In genomic region chr9:48821916-48822585, GRCm38 (mm10) we compare ENCODE assay signal across 25 mouse cellular contexts. TPM values are rescaled to one million over a fixed set of nuclear protein-coding genes. Genes with fewer than 3 reads are reported as not detected.
DNase-seq lines count a peak whose midpoint lies in the region; ATAC-seq and TF ChIP-seq lines count a peak whose summit lies in the region.
"Had no signal": no experiment of that assay in that cellular context is flagged by ENCODE, and none has a peak within 500 bp of the region (broad histone marks: within the 10 kb centered on the region; RNA-seq: fewer than 3 reads in every experiment).

No protein-coding gene starts in this region.

- no peak for TF ChIP-seq RAD21 in MEL (IDR thresholded peaks at IDR 0.05; ENCODE audit: low read depth, low read length)

- TF ChIP-seq POLR2A in liver, adult 2 months (IDR thresholded peaks at IDR 0.05; ENCODE audit: extremely low read depth, insufficient read depth, low read length) = no peak
- TF ChIP-seq POLR2A in MEL (IDR thresholded peaks at IDR 0.05; ENCODE audit: control insufficient read depth in 1 of 2, insufficient read depth in 1 of 2, low read depth in 1 of 2, low read length in 2 of 2, poor library complexity in 1 of 2) = no peak
- TF ChIP-seq POLR2A in thymus, adult 2 months (IDR thresholded peaks at IDR 0.05; ENCODE audit: control insufficient read depth, extremely low read depth, insufficient read depth, low read length, poor library complexity) = no peak

- H3K79me2 ChIP-seq in liver, adult 2 months (ENCODE audit: control insufficient read depth, insufficient read depth, low read length) = peaks cover 31% of the 10 kb centered on the region; the same call in 1 of the 2 replicates
- H3K79me2 ChIP-seq in MEL (ENCODE audit: control insufficient read depth, insufficient read depth, low read length, poor library complexity) = no peaks in the 10 kb centered on the region

- no peak overlapping the region for H3K9ac ChIP-seq in liver, adult 2 months (ENCODE audit: low read depth, low read length)
- H3K9ac ChIP-seq in liver, embryonic 11.5 days (ENCODE audit: low read depth, low read length) = no peak overlapping the region
- H3K9ac ChIP-seq in MEL (ENCODE audit: control insufficient read depth, low read depth, low read length, poor library complexity, severe bottlenecking) = no peak overlapping the region
- H3K9ac ChIP-seq: heart, embryonic 15.5 days; limb, embryonic 15.5 days; lung, embryonic 14.5 days; midbrain, embryonic 13.5 days; neural tube, embryonic 15.5 days; stomach, embryonic 15.5 days had no signal

- 43% methylated on average over 15 of the region's 15 CpGs for WGBS in liver, adult 2 months
- WGBS in liver, embryonic 11.5 days = 68% methylated on average over 15 of the region's 15 CpGs
- 34% methylated on average over 15 of the region's 15 CpGs for WGBS in limb, embryonic 10.5 days
- 80% methylated on average over 15 of the region's 15 CpGs for whole genome bisulfite sequencing in thymus, adult 2 months

- no peak for ATAC-seq in liver, embryonic 11.5 days (replicated peaks; ENCODE audit: low FRiP score)
- ATAC-seq: CD4-positive, CD25-positive, alpha-beta regulatory T cell, adult 4 months; inflammation-experienced regulatory T-cells, adult 6 months had no signal

- TF ChIP-seq EP300 in MEL (IDR thresholded peaks at IDR 0.05; ENCODE audit: low read depth in 1 of 2, low read length in 2 of 2) = no peak

- no peaks in the 10 kb centered on the region for H3K9me3 ChIP-seq in liver, embryonic 11.5 days (ENCODE audit: control insufficient read depth, low read length)
- H3K9me3 ChIP-seq in MEL (replicated peaks; ENCODE audit: insufficient read depth, low read length) = no peaks in the 10 kb centered on the region
- no peaks in the 10 kb centered on the region for H3K9me3 ChIP-seq in limb, embryonic 10.5 days (replicated peaks)
- H3K9me3 ChIP-seq: heart, embryonic 15.5 days; limb, embryonic 15.5 days; midbrain, embryonic 13.5 days; neural tube, embryonic 15.5 days; stomach, embryonic 15.5 days had no signal

- H3K36me3 ChIP-seq in liver, adult 2 months (ENCODE audit: control insufficient read depth, insufficient read depth, low read length) = 0 out of 2 replicates have a peak, but pooled peaks cover 2% of the 10 kb centered on the region
- no peaks in the 10 kb centered on the region for H3K36me3 ChIP-seq in liver, embryonic 11.5 days (ENCODE audit: control insufficient read depth, insufficient read depth, low read length)
- H3K36me3 ChIP-seq in MEL (ENCODE audit: control insufficient read depth in 1 of 2, insufficient read depth in 2 of 2, low read length in 2 of 2) = peaks cover 0 to 21% of the 10 kb centered on the region in 2 experiments; a peak in 2 of 4 replicates
- peaks cover 7% of the 10 kb centered on the region for H3K36me3 ChIP-seq in limb, embryonic 10.5 days
- H3K36me3 ChIP-seq in thymus, adult 2 months (ENCODE audit: control insufficient read depth, insufficient read depth, low read length) = no peaks in the 10 kb centered on the region
- H3K36me3 ChIP-seq: heart, embryonic 15.5 days; limb, embryonic 15.5 days; midbrain, embryonic 13.5 days; neural tube, embryonic 15.5 days; stomach, embryonic 15.5 days had no signal

- no peak for TF ChIP-seq CTCF in gastrocnemius, adult 2 months (IDR thresholded peaks at IDR 0.05)
- TF ChIP-seq CTCF in liver, adult 2 months (IDR thresholded peaks at IDR 0.05; ENCODE audit: low read depth, low read length) = no peak
- no peak for TF ChIP-seq CTCF in MEL (IDR thresholded peaks at IDR 0.05 in 2 of 3, conservative IDR thresholded peaks at IDR 0.05 in 1 of 3; ENCODE audit: control insufficient read depth in 1 of 3, insufficient read depth in 1 of 3, low read depth in 2 of 3, low read length in 3 of 3, poor library complexity in 1 of 3, severe bottlenecking in 1 of 3)
- no peak for TF ChIP-seq CTCF in thymus, adult 2 months (IDR thresholded peaks at IDR 0.05; ENCODE audit: borderline replicate concordance, control insufficient read depth, extremely low read depth, insufficient read depth, low read length, poor library complexity)

- no peaks in the 10 kb centered on the region for H3K27me3 ChIP-seq in liver, adult 2 months (ENCODE audit: control insufficient read depth, insufficient read depth, low read length)
- peaks cover 36% of the 10 kb centered on the region for H3K27me3 ChIP-seq in liver, embryonic 11.5 days (replicated peaks; ENCODE audit: control insufficient read depth, insufficient read depth, low read length)
- no peaks in the 10 kb centered on the region for H3K27me3 ChIP-seq in MEL (ENCODE audit: control insufficient read depth in 1 of 2, insufficient read depth in 2 of 2, low read length in 2 of 2)
- peaks cover 27% of the 10 kb centered on the region for H3K27me3 ChIP-seq in limb, embryonic 10.5 days (ENCODE audit: low read depth, poor library complexity, severe bottlenecking)
- no peaks in the 10 kb centered on the region for H3K27me3 ChIP-seq in thymus, adult 2 months (ENCODE audit: control insufficient read depth, insufficient read depth, low read length)
- H3K27me3 ChIP-seq: neural tube, embryonic 15.5 days; stomach, embryonic 15.5 days had no signal

- intact Hi-C loops in gastrocnemius, adult 2 months (cut with DNase I) = no loop called here

- H3K4me2 ChIP-seq in liver, embryonic 11.5 days = no peak overlapping the region
- H3K4me2 ChIP-seq: heart, embryonic 15.5 days; lung, embryonic 14.5 days; neural tube, embryonic 15.5 days; stomach, embryonic 15.5 days had no signal

- peak; percentile 56 for DNase-seq in gastrocnemius, adult 2 months
- DNase-seq in gastrocnemius, postnatal 4 days (ENCODE audit: low spot score in 2 of 2) = no peak
- peak; percentile 84 for DNase-seq in liver, adult 2 months (ENCODE audit: extremely low read depth, low read depth, low spot score)
- no peak for DNase-seq in liver, embryonic 11.5 days (ENCODE audit: low spot score)
- no peak for DNase-seq in MEL (ENCODE audit: low read depth, low spot score)
- no peak for DNase-seq in limb, embryonic 10.5 days (ENCODE audit: low spot score)
- no peak for DNase-seq in right cerebral cortex, postnatal 36 days (ENCODE audit: low spot score in 2 of 2)
- no peak for DNase-seq in thymus, adult 2 months
- DNase-seq: adrenal gland, adult 2 months; cerebellum, adult 9-11 months; heart, adult 18-20 months; kidney, adult 8-10 months; kidney, postnatal 25 days; layer of hippocampus, adult 9-11 months; lung, embryonic 14.5 days; lung, postnatal 36 days; right cerebral cortex, postnatal 14 days had no signal

- peaks cover 56% of the 10 kb centered on the region for H3K4me1 ChIP-seq in liver, adult 2 months (ENCODE audit: control insufficient read depth, insufficient read depth, low read length)
- peaks cover 45% of the 10 kb centered on the region for H3K4me1 ChIP-seq in liver, embryonic 11.5 days (replicated peaks; ENCODE audit: control insufficient read depth, insufficient read depth, low read length)
- H3K4me1 ChIP-seq in MEL (ENCODE audit: control insufficient read depth in 1 of 2, insufficient read depth in 2 of 2, low read length in 2 of 2) = peaks cover 14 to 48% of the 10 kb centered on the region in 2 experiments
- H3K4me1 ChIP-seq in limb, embryonic 10.5 days = peaks cover 91% of the 10 kb centered on the region
- H3K4me1 ChIP-seq in thymus, adult 2 months (replicated peaks; ENCODE audit: control insufficient read depth, insufficient read depth, low read length) = peaks cover 9% of the 10 kb centered on the region

- peak overlapping the region; percentile 96 for H3K27ac ChIP-seq in gastrocnemius, adult 2 months
- H3K27ac ChIP-seq in liver, adult 2 months (replicated peaks; ENCODE audit: insufficient read depth, low read depth, low read length) = no peak overlapping the region
- H3K27ac ChIP-seq in liver, embryonic 11.5 days (ENCODE audit: low read depth, low read length) = no peak overlapping the region
- H3K27ac ChIP-seq in MEL (ENCODE audit: control insufficient read depth, low read depth, low read length) = no peak overlapping the region
- peak overlapping the region; percentile 84 for H3K27ac ChIP-seq in limb, embryonic 10.5 days
- no peak overlapping the region for H3K27ac ChIP-seq in thymus, adult 2 months (ENCODE audit: control insufficient read depth, insufficient read depth, low read length)
- H3K27ac ChIP-seq: heart, embryonic 15.5 days; limb, embryonic 15.5 days; midbrain, embryonic 13.5 days; neural tube, embryonic 15.5 days; stomach, embryonic 15.5 days had no signal

- H3K4me3 ChIP-seq in gastrocnemius, adult 2 months = peak overlapping the region; percentile 69
- no peak overlapping the region for H3K4me3 ChIP-seq in liver, adult 2 months (ENCODE audit: insufficient read depth, low read depth, low read length)
- H3K4me3 ChIP-seq in liver, embryonic 11.5 days (ENCODE audit: low read depth, low read length) = no peak overlapping the region
- no peak overlapping the region for H3K4me3 ChIP-seq in MEL (ENCODE audit: control insufficient read depth in 1 of 2, insufficient read depth in 1 of 2, low read depth in 2 of 2, low read length in 2 of 2)
- H3K4me3 ChIP-seq in limb, embryonic 10.5 days = peak overlapping the region; percentile 31
- no peak overlapping the region for H3K4me3 ChIP-seq in thymus, adult 2 months (ENCODE audit: control insufficient read depth, insufficient read depth, low read length)
- H3K4me3 ChIP-seq: heart, embryonic 15.5 days; limb, embryonic 15.5 days; midbrain, embryonic 13.5 days; myocyte; neural tube, embryonic 15.5 days; stomach, embryonic 15.5 days had no signal

TF ChIP-seq in MEL, 35 proteins besides CTCF, POLR2A, EP300 and RAD21:
- TF ChIP-seq ZNF384 (IDR thresholded peaks at IDR 0.05; ENCODE audit: low read depth, low read length) (0 out of 2 replicates have a peak, but pooled peaks have one; percentile 13), CHD2 (IDR thresholded peaks at IDR 0.05; ENCODE audit: low read length) (no peak)

RNA-seq across cellular contexts. Expression of gene Zbtb16, which starts 14.0 kb away (rescaled TPM):
- total RNA-seq in gastrocnemius, adult 2 months (2021) = 100 to 1,000 TPM; 163 to 166 TPM
- 10 to 100 TPM; 13.7 to 16.4 TPM for total RNA-seq in gastrocnemius, postnatal 4 days (2021)
- 19.3 and 24.2 TPM in 2 replicates for total RNA-seq in liver, adult 2 months (2014; rRNA removed)
- polyA plus RNA-seq in liver, adult 2 months (2012; rRNA removed) = 5.3 and 7.2 TPM in 2 replicates
- polyA plus RNA-seq in liver, embryonic 11.5 days (2014; fragmentation: Nextera tagmentation; extraction: Ambion mirVana) = 2.3 and 2.8 TPM in 2 replicates
- 0.04 and 0.07 TPM in 2 replicates for total RNA-seq in MEL (2012; rRNA removed)
- polyA plus RNA-seq in MEL (2012; ENCODE audit: insufficient read depth in 1 of 2, insufficient read length in 2 of 2, low read depth in 1 of 2, low replicate concordance in 2 of 2, missing spikeins in 1 of 2) = under 1 TPM in 1 of 2 experiments, not detected in 1; 0.72 TPM
- polyA plus RNA-seq in limb, embryonic 10.5 days (2016; fragmentation: Nextera tagmentation; extraction: Ambion mirVana) = 19.7 and 29.3 TPM in 2 replicates
- polyA plus RNA-seq in thymus, adult 2 months (2012; rRNA removed) = 3.7 and 4.1 TPM in 2 replicates
- polyA plus RNA-seq: CD4-positive, CD25-positive, alpha-beta regulatory T cell, adult 4 months; inflammation-experienced regulatory T-cells, adult 6 months; myocyte had no signal

Comparison
In these comparisons a context has a peak if more than half of its experiments do, and no peak if none do; other contexts are left out.
1. DNase-seq: peak in gastrocnemius, adult 2 months (single experiment) and liver, adult 2 months (single experiment); none in gastrocnemius, postnatal 4 days (0 of 2), liver, embryonic 11.5 days (single experiment), MEL (single experiment), limb, embryonic 10.5 days (single experiment), right cerebral cortex, postnatal 36 days (0 of 2) and thymus, adult 2 months (single experiment).
2. H3K27ac ChIP-seq: peak in gastrocnemius, adult 2 months (single experiment) and limb, embryonic 10.5 days (single experiment); none in liver, adult 2 months (single experiment), liver, embryonic 11.5 days (single experiment), MEL (single experiment) and thymus, adult 2 months (single experiment).
3. H3K4me3 ChIP-seq: peak in gastrocnemius, adult 2 months (single experiment) and limb, embryonic 10.5 days (single experiment); none in liver, adult 2 months (single experiment), liver, embryonic 11.5 days (single experiment), MEL (0 of 2) and thymus, adult 2 months (single experiment).